Mouse (Mus musculus) adipose tissue, adult 10 weeks (tissue): ENCODE data around the gene Ptcd3. TPM values are rescaled to one million over a fixed set of nuclear protein-coding genes. Genes with fewer than 3 reads are reported as not detected.

Experiments
- polyA plus RNA-seq: library from polyadenylated mRNA; stranded (reverse); fragments of 350-450 nt; fragmentation: Illumina TruSeq; extraction: RNeasy Lipid Tissue Mini Kit (QIAGEN cat#74804); gene quantifications from one replicate; pipeline ENCODE4 v1.2.3, GENCODE M21; 2014; ENCODE audit warnings: low read depth, low replicate concordance

Gene Ptcd3
- polyA plus RNA-seq, result 29.2 TPM

GRCm38 (mm10) chr6:71908481-71909381 lies at the start of gene Ptcd3, which contains the start of gene Polr1a:
Ptcd3 (minus strand) TSS chr6:71908750.
Polr1a (plus strand) TSS chr6:71909053.

DNA sequence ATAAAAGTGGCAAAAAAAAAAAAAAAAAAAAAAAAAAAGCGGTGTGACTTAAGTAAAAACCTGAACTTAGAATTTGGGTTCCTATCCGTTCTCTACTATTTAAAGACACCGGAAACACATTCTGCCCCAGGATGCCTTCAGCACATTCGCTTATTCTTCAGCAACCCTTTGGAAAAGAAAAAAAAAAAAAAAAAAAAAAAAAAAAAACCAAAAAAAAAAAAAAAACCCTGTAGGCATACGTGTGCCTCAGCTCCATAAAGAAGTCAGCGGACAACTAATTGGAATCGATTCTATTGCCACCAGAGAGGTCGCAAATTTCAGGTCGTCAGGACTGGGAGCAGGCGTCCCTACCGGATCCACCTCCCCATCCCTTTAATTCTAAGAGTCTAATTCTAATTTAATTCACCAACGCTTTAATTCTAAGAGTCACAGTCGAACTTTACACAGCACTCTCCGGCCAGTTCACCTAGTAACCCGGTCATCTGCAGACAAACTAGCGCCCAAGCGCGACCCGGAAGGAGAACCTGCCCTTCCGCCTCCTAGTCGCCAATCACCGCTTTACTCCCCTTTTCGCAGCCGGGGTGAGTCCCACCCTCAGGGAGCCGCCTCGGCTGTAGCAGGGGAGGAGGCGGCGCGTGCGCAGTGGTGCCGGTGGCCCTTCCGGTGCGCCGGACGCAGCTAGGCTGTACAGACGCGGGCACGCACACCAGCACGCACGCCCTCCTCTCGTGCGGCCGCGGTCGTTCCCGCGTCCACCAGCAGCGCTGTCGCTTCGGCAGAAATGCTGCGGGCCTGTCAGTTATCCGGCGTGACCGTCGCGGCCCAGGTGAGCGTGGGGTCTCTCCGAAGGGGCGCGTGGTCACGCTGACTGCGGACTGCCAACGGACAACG lies 77.6 kb downstream of the Ptcd3 start, which contains the start of gene Immt:
Immt (plus strand) TSS at position 642 of the 891 bp plus-strand sequence.

Other genes with a start within 250 kb of the Ptcd3 start
- 7.0 TPM for gene Reep1, start 201.2 kb downstream of the Ptcd3 start, polyA plus RNA-seq
- 26.7 TPM for gene Mrpl35, start 81.8 kb downstream of the Ptcd3 start, polyA plus RNA-seq
- gene Immt, start 77.4 kb downstream of the Ptcd3 start, polyA plus RNA-seq, result 120 TPM
- gene Polr1a, start 303 bp upstream of the Ptcd3 start, polyA plus RNA-seq, result 13.4 TPM
- gene St3gal5, start 188.8 kb upstream of the Ptcd3 start, polyA plus RNA-seq, result 7.0 TPM